Mouse (Mus musculus): ENCODE measurements around the gene Nmrk2. TPM values are rescaled to one million over a fixed set of nuclear protein-coding genes. Genes with fewer than 3 reads are reported as not detected.
"Not testable (repeated sequence)": the region's sequence is repeated elsewhere in the genome, so short reads cannot be mapped to it uniquely, and the experiment has no call there.

Gene Nmrk2
- total and polyA plus RNA-seq, 2 experiments from 2014 or later = 0.25 to 0.31 TPM

DNA sequence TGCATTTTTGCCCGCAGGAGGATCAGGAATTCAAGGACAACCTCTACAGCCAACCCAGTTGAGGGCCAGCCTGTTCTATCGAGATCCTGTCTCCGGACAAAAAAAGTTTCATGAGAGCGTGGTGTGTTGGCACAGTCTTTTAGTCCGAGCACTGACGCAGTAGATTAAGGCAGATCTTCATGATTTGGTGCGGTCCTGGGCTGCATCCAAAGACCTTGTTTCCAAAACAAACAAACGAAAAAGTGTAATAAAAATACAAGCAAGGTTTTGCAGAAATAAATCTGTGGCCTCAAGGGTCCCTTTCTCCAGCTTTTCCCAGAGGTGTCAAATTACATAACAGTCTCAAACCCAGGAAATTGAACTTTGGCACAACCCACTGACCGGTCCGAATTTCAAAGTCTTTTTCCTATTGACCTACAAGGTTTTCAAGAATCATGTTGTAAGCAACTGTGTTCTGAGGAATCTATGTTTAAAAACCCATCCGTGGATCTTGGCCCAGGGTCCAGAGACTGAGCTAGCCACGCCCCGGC is 25.9 kb downstream of the Nmrk2 start:
- Histone ChIP-seq H3K4me3 (ENCODE audit: low read length) (peak overlapping the region; percentile 93), H3K27me3 (ENCODE audit: insufficient read depth, low read length) (no peaks in the 10 kb centered on the region), H3K9me3 (ENCODE audit: low read length) (no peaks in the 10 kb centered on the region), H3K4me2 (ENCODE audit: low read depth, low read length) (peak overlapping the region; percentile 83), H3K9ac (replicated peaks; ENCODE audit: low read length) (peak overlapping the region; percentile 91; the same call in 1 of the 2 replicates), H3K27ac (peak overlapping the region; percentile 71), H3K4me1 (ENCODE audit: insufficient read depth, low read length) (peaks cover 4% of the 10 kb centered on the region; the same call in 1 of the 2 replicates), H3K36me3 (ENCODE audit: insufficient read depth, low read length) (peaks cover 35% of the 10 kb centered on the region)
- no peak for ATAC-seq
- DNase-seq (ENCODE audit: low spot score) = no peak
- TF ChIP-seq CTCF (IDR thresholded peaks at IDR 0.05; ENCODE audit: low read depth) = no peak
- WGBS = 2% methylated on average over 13 of the region's 13 CpGs

DNA sequence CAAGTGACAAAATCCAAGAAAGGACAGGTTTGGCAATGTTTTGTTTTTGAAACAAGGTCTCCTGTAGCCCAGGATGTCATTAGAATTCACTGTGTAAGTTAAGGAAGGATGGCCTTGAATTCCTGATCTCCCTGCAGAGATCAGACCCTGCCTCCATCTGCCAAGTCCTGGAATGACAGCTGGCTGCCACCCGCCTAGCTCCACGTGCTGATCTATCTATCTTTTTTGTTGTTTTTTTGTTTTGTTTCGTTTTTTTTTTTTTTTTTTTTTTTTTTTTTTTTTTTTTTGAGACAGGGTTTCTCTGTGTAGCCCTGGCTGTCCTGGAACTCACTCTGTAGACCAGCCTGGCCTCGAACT is 26.5 kb downstream of the Nmrk2 start:
- ATAC-seq; H3K27me3 ChIP-seq (ENCODE audit: insufficient read depth, low read length); H3K9me3 ChIP-seq (ENCODE audit: low read length); H3K4me1 ChIP-seq (ENCODE audit: insufficient read depth, low read length): not testable (repeated sequence)
- Histone ChIP-seq H3K9ac (replicated peaks; ENCODE audit: low read length) (0 out of 2 replicates have a peak overlapping the region, but pooled peaks have one; percentile 45), H3K27ac (peak overlapping the region; percentile 90), H3K4me3 (ENCODE audit: low read length) (peak overlapping the region; percentile 30), H3K4me2 (ENCODE audit: low read depth, low read length) (peak overlapping the region; percentile 83), H3K36me3 (ENCODE audit: insufficient read depth, low read length) (peaks cover 28% of the 10 kb centered on the region)
- 4% methylated on average over 4 of the region's 4 CpGs for WGBS
- peak; percentile 73 for DNase-seq (ENCODE audit: low spot score)

DNA sequence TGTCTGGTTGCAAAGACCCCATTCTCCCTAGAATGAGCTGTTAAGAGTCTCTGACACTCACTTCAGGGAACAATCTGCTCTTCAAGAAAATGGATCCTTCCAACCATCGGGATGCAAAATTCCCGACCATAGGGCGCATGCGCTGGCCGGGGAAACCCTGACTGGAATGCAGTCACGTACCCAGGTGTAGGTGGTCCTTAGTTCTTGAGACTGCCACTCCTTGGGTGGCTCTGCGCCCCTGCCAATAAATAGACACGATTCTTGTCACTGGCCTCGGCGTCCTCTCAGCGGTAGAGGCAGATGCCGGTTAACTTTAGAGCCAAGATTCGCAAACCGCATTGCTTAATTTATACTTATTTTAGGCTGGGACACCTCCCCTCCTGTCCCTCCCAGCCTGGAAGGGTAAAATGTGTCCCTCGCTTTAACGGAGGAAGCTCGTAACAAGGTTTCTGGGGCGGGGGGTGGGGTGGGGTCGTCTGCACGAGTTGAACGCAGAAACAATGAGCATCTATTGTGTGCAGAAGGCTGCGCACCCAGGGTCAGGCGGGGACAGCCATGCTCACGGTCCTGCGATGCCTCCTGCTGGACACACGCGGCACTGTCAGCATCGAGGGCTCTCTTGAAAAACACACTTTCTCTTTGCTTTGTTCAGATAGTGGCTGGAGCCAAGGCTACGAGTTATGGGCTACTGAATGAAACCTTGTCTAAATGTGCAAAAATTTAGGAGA is 27.1 kb downstream of the Nmrk2 start:
- peaks cover 4% of the 10 kb centered on the region; the same call in 1 of the 2 replicates for H3K4me1 ChIP-seq (ENCODE audit: insufficient read depth, low read length)
- WGBS = 2% methylated on average over 29 of the region's 29 CpGs
- peak; percentile 92 for DNase-seq (ENCODE audit: low spot score)

DNA sequence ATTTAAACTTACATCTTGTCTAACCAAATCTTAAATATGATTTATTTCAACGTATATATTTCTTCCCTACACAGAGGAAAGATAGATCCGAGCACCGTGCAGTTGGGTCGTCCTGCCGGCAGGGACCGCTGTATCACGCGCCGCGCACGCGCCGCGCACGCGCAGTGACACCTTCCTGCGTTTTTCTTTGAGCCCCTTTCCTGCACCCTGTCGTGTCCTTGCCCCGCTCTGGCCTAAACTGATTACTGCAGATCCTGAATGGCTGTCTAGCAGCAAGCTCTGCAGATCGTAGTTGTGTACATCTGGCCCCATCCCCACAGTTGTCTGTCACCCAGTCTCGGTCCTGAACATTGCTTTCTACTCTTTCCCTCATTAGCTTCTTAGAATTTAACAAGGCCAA is 28.7 kb downstream of the Nmrk2 start:
- ATAC-seq (peak; percentile 38; the same call in 1 of the 2 replicates), DNase-seq (ENCODE audit: low spot score) (peak; percentile 92)
- peaks cover 6% of the 10 kb centered on the region; the same call in 1 of the 2 replicates for H3K36me3 ChIP-seq (ENCODE audit: insufficient read depth, low read length)
- H3K4me3 ChIP-seq (ENCODE audit: low read length) = 0 out of 2 replicates have a peak overlapping the region, but pooled peaks have one; percentile 10
- peaks cover 9% of the 10 kb centered on the region; the same call in 1 of the 2 replicates for H3K4me1 ChIP-seq (ENCODE audit: insufficient read depth, low read length)
- peak overlapping the region; percentile 45 for H3K4me2 ChIP-seq (ENCODE audit: low read depth, low read length)
- peak overlapping the region; percentile 82 for H3K27ac ChIP-seq
- peak; percentile 93 for TF ChIP-seq CTCF (IDR thresholded peaks at IDR 0.05; ENCODE audit: low read depth)
- peak overlapping the region; percentile 25; the same call in 1 of the 2 replicates for H3K9ac ChIP-seq (replicated peaks; ENCODE audit: low read length)
- H3K27me3 ChIP-seq (ENCODE audit: insufficient read depth, low read length) = no peaks in the 10 kb centered on the region
- H3K9me3 ChIP-seq (ENCODE audit: low read length) = no peaks in the 10 kb centered on the region
- WGBS = 5% methylated on average over 21 of the region's 21 CpGs

More for the DNA sequence above, 27.1 kb downstream of the Nmrk2 start:
- H3K4me3 ChIP-seq (ENCODE audit: low read length) = peak overlapping the region; percentile 30
- ATAC-seq = peak; percentile 80
- peak overlapping the region; percentile 90 for H3K27ac ChIP-seq
- H3K4me2 ChIP-seq (ENCODE audit: low read depth, low read length) = peak overlapping the region; percentile 83
- H3K36me3 ChIP-seq (ENCODE audit: insufficient read depth, low read length) = peaks cover 22% of the 10 kb centered on the region
- TF ChIP-seq CTCF (IDR thresholded peaks at IDR 0.05; ENCODE audit: low read depth) = peak; percentile 91
- H3K27me3 ChIP-seq (ENCODE audit: insufficient read depth, low read length) = no peaks in the 10 kb centered on the region
- no peaks in the 10 kb centered on the region for H3K9me3 ChIP-seq (ENCODE audit: low read length)
- H3K9ac ChIP-seq (replicated peaks; ENCODE audit: low read length) = peak overlapping the region; percentile 45

DNA sequence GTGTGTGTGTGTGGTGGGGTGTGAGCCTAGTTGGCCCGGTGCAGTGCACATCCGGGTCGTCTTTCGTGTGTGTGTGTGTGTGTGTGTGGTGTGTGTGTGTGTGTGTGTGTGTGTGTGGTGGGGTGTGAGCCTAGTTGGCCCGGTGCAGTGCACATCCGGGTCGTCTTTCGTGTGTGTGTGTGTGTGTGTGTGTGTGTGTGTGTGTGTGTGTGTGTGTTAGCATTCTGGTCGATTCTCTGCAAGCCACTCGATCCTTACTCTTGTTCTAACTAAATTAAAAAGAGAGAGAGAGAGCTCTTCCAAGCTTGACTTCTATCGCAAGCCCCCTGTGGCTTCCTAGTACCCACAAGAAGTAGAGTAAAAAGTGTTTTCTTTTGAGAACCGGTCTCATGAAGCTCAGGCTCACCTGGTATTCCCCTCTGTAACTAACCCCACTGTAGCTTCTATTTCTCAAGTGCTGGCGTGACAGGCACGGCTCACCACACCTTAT is 32.4 kb downstream of the Nmrk2 start:
- H3K9me3 ChIP-seq (ENCODE audit: low read length); H3K36me3 ChIP-seq (ENCODE audit: insufficient read depth, low read length); H3K9ac ChIP-seq (replicated peaks; ENCODE audit: low read length); H3K27me3 ChIP-seq (ENCODE audit: insufficient read depth, low read length); H3K4me3 ChIP-seq (ENCODE audit: low read length): not testable (repeated sequence)
- DNase-seq (ENCODE audit: low spot score) (peak; percentile 13), ATAC-seq (peak; percentile 44; the same call in 1 of the 2 replicates)
- Histone ChIP-seq H3K4me2 (ENCODE audit: low read depth, low read length) (peak overlapping the region; percentile 16; the same call in 1 of the 2 replicates), H3K27ac (peak overlapping the region; percentile 56; the same call in 1 of the 2 replicates), H3K4me1 (ENCODE audit: insufficient read depth, low read length) (peaks cover 12% of the 10 kb centered on the region; the same call in 1 of the 2 replicates)
- 43% methylated on average over 7 of the region's 14 CpGs for WGBS

DNA sequence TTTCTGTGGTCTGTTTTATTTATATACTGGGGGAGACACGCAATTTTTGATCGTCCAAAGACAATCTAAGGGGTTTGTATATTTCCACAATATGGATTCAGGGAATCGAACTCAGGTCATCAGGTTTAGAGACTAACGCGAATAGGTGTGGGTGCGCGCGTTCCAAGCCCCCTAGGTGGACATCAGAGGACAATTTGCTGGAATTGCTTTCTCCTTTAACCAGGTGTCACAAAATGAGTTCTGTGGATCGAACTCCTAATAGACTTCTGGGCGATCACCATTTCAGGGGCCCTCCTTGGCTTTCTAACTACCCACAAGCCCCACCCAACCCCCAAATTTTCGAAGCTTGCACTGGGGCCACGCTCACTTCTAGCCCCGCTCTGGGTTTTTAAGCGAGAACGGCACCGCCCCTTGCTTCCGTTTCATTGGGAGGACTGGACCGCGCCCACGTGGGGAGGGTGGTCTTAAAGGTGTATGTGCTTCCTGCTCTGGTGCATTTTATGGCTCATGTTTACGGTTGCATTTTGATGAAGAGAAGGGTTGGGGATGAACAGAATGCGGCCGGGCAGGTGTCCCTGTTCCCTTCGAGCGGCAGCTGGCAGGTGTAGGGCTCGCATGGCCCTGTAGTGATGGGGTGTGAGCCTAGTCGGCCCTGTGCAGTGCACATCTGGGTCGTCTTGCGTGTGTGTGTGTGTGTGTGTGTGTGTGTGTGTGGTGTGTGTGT is 33.2 kb downstream of the Nmrk2 start:
- peak; percentile 88 for DNase-seq (ENCODE audit: low spot score)
- peak overlapping the region; percentile 86 for H3K4me2 ChIP-seq (ENCODE audit: low read depth, low read length)
- peaks cover 12% of the 10 kb centered on the region; the same call in 1 of the 2 replicates for H3K4me1 ChIP-seq (ENCODE audit: insufficient read depth, low read length)
- no peaks in the 10 kb centered on the region for H3K27me3 ChIP-seq (ENCODE audit: insufficient read depth, low read length)
- H3K36me3 ChIP-seq (ENCODE audit: insufficient read depth, low read length) = no peaks in the 10 kb centered on the region
- no peaks in the 10 kb centered on the region for H3K9me3 ChIP-seq (ENCODE audit: low read length)
- peak overlapping the region; percentile 90 for H3K4me3 ChIP-seq (ENCODE audit: low read length)
- no peak for TF ChIP-seq CTCF (IDR thresholded peaks at IDR 0.05; ENCODE audit: low read depth)
- peak overlapping the region; percentile 85 for H3K27ac ChIP-seq
- WGBS = 5% methylated on average over 29 of the region's 29 CpGs
- peak overlapping the region; percentile 53 for H3K9ac ChIP-seq (replicated peaks; ENCODE audit: low read length)
- ATAC-seq = peak; percentile 28

All from hindbrain, postnatal 0 days (tissue).